Mouse (Mus musculus): Measurements from ENCODE around the gene Sos2.

GRCm38 (mm10) chr12:69604367-69604766 lies 77.3 kb downstream of the Sos2 start:
- TF ChIP-seq EP300 (optimal IDR thresholded peaks at IDR 0.05): no peak
- TF ChIP-seq CTCF (IDR thresholded peaks at IDR 0.05; ENCODE audit: low read depth): no peak

Measured in stomach, postnatal 0 days (tissue).